32 mouse cellular contexts compared by ENCODE assay signal in genomic region chr19:34217761-34218160, GRCm38 (mm10). TPM values are rescaled to one million over a fixed set of nuclear protein-coding genes. Genes with fewer than 3 reads are reported as not detected.
DNase-seq lines count a peak whose midpoint lies in the region; ATAC-seq lines count a peak whose summit lies in the region.
"Had no signal": no experiment of that assay in that cellular context is flagged by ENCODE, and none has a peak within 500 bp of the region (broad histone marks: within the 10 kb centered on the region; RNA-seq: fewer than 3 reads in every experiment).

No protein-coding gene starts in this region.

- H3K4me2 ChIP-seq in midbrain, embryonic 11.5 days: no peak overlapping the region
- no peak overlapping the region for H3K4me2 ChIP-seq in midbrain, embryonic 13.5 days (replicated peaks)
- H3K4me2 ChIP-seq: forebrain, embryonic 13.5 days; heart, embryonic 12.5 days; heart, embryonic 15.5 days; hindbrain, embryonic 14.5 days had no signal

- peak; percentile 59 for DNase-seq in midbrain, embryonic 11.5 days (ENCODE audit: low spot score, missing footprints)
- DNase-seq in thymus, postnatal 0 days (ENCODE audit: low spot score): peak; percentile 72
- peak; percentile 51 for DNase-seq in thymus, postnatal 25 days
- no peak for DNase-seq in T-cell, adult 2 months (ENCODE audit: low spot score)
- DNase-seq in lung, postnatal 10 days: no peak
- no peak for DNase-seq in c-Kit-positive CD71-positive TER-119-positive erythroid progenitor cells, embryonic 14.5 days (ENCODE audit: low spot score)
- DNase-seq: adrenal gland, postnatal 10 days; adrenal gland, postnatal 36 days; cerebellum, adult 11-12 months; cerebellum, adult 8-10 months; cerebellum, postnatal 10 days; cerebellum, postnatal 36 days; gastrocnemius, postnatal 10 days; heart, adult 11 months; heart, postnatal 14 days; heart, postnatal 4 days had no signal

- ATAC-seq in midbrain, embryonic 11.5 days (ENCODE audit: low FRiP score): no peak
- ATAC-seq in midbrain, embryonic 13.5 days: no peak
- 0 out of 2 replicates have a peak, but pooled peaks have one; percentile 27 for ATAC-seq in common myeloid progenitor, adult 5-6 weeks (replicated peaks; ENCODE audit: low read depth, poor library complexity, severe bottlenecking)

- H3K9ac ChIP-seq in midbrain, embryonic 11.5 days (ENCODE audit: low read length): no peak overlapping the region
- H3K9ac ChIP-seq in midbrain, embryonic 13.5 days (replicated peaks): no peak overlapping the region
- H3K9ac ChIP-seq: forebrain, embryonic 13.5 days; heart, embryonic 12.5 days; heart, embryonic 15.5 days; hindbrain, embryonic 14.5 days had no signal

- H3K4me1 ChIP-seq in midbrain, embryonic 11.5 days (ENCODE audit: control insufficient read depth, insufficient read depth, low read length): no peaks in the 10 kb centered on the region
- H3K4me1 ChIP-seq in midbrain, embryonic 13.5 days (replicated peaks): no peaks in the 10 kb centered on the region; the same call in 1 of the 2 replicates
- H3K4me1 ChIP-seq: forebrain, embryonic 10.5 days; forebrain, embryonic 13.5 days; heart, embryonic 15.5 days had no signal

- H3K27me3 ChIP-seq in midbrain, embryonic 11.5 days (ENCODE audit: control insufficient read depth, insufficient read depth, low read length): no peaks in the 10 kb centered on the region
- H3K27me3 ChIP-seq in midbrain, embryonic 13.5 days: no peaks in the 10 kb centered on the region
- H3K27me3 ChIP-seq: forebrain, embryonic 13.5 days; heart, embryonic 12.5 days; heart, embryonic 15.5 days had no signal

- H3K36me3 ChIP-seq in midbrain, embryonic 11.5 days (ENCODE audit: control insufficient read depth, insufficient read depth, low read length): no peaks in the 10 kb centered on the region
- H3K36me3 ChIP-seq in midbrain, embryonic 13.5 days: no peaks in the 10 kb centered on the region
- H3K36me3 ChIP-seq: forebrain, embryonic 10.5 days; heart, embryonic 12.5 days; heart, embryonic 15.5 days had no signal

- WGBS in midbrain, embryonic 11.5 days: 80% methylated on average over 3 of the region's 3 CpGs
- 91% methylated on average over 3 of the region's 3 CpGs for whole genome bisulfite sequencing in midbrain, embryonic 13.5 days

- H3K27ac ChIP-seq in midbrain, embryonic 11.5 days (ENCODE audit: low read depth, low read length): no peak overlapping the region
- no peak overlapping the region for H3K27ac ChIP-seq in midbrain, embryonic 13.5 days
- H3K27ac ChIP-seq: forebrain, embryonic 10.5 days; forebrain, embryonic 13.5 days; heart, embryonic 15.5 days; hindbrain, embryonic 14.5 days; hindbrain, postnatal 0 days had no signal

- no peaks in the 10 kb centered on the region for H3K9me3 ChIP-seq in midbrain, embryonic 11.5 days (ENCODE audit: control insufficient read depth, low read length)
- no peaks in the 10 kb centered on the region for H3K9me3 ChIP-seq in midbrain, embryonic 13.5 days
- H3K9me3 ChIP-seq: forebrain, embryonic 10.5 days; forebrain, embryonic 13.5 days; heart, embryonic 12.5 days; heart, embryonic 15.5 days had no signal

- H3K4me3 ChIP-seq in midbrain, embryonic 11.5 days (ENCODE audit: low read depth, low read length): no peak overlapping the region
- H3K4me3 ChIP-seq in midbrain, embryonic 13.5 days (replicated peaks): no peak overlapping the region
- H3K4me3 ChIP-seq: forebrain, embryonic 10.5 days; forebrain, embryonic 13.5 days; heart, embryonic 12.5 days; heart, embryonic 15.5 days had no signal

RNA-seq across cellular contexts. Expression of gene Stambpl1, which starts 25.7 kb away (rescaled TPM):
- polyA plus RNA-seq in midbrain, embryonic 11.5 days (2014; fragmentation: Nextera tagmentation; extraction: Ambion mirVana): 1.6 and 1.9 TPM in 2 replicates
- 5.1 and 5.9 TPM in 2 replicates for polyA plus RNA-seq in midbrain, embryonic 13.5 days (2015; fragmentation: Nextera tagmentation; extraction: Ambion mirVana)
- total RNA-seq in common myeloid progenitor, adult 5-6 weeks (2017): 8.0 and 12.1 TPM in 2 replicates
- 48.2 and 54.7 TPM in 2 replicates for polyA plus RNA-seq in thymus, postnatal 0 days (2015; fragmentation: Nextera tagmentation; extraction: Ambion mirVana)
- total RNA-seq: MEL had no signal

RNA-seq across cellular contexts. Expression of gene Acta2, which starts 37.6 kb away (rescaled TPM):
- polyA plus RNA-seq in midbrain, embryonic 11.5 days (2014; fragmentation: Nextera tagmentation; extraction: Ambion mirVana): 31.5 and 34.9 TPM in 2 replicates
- polyA plus RNA-seq in midbrain, embryonic 13.5 days (2015; fragmentation: Nextera tagmentation; extraction: Ambion mirVana): 9.6 and 15.2 TPM in 2 replicates
- total RNA-seq in common myeloid progenitor, adult 5-6 weeks (2017): not detected in 2 replicates
- 19.2 and 36.5 TPM in 2 replicates for polyA plus RNA-seq in thymus, postnatal 0 days (2015; fragmentation: Nextera tagmentation; extraction: Ambion mirVana)
- total RNA-seq: MEL had no signal

RNA-seq across cellular contexts. Expression of gene Ankrd22, which starts 51.9 kb away (rescaled TPM):
- not detected in 2 replicates for polyA plus RNA-seq in midbrain, embryonic 11.5 days (2014; fragmentation: Nextera tagmentation; extraction: Ambion mirVana)
- polyA plus RNA-seq in midbrain, embryonic 13.5 days (2015; fragmentation: Nextera tagmentation; extraction: Ambion mirVana): not detected in 2 replicates
- total RNA-seq in common myeloid progenitor, adult 5-6 weeks (2017): 0.32 TPM in 1 of 2 replicates, not detected in the other
- polyA plus RNA-seq in thymus, postnatal 0 days (2015; fragmentation: Nextera tagmentation; extraction: Ambion mirVana): 4.0 and 4.7 TPM in 2 replicates
- total RNA-seq: adrenal gland, adult 18-20 months; adrenal gland, postnatal 36 days; gastrocnemius, adult 18-20 months; gastrocnemius, postnatal 10 days; gastrocnemius, postnatal 4 days; heart, postnatal 14 days; heart, postnatal 4 days; hindbrain, postnatal 0 days; MEL had no signal
- polyA plus RNA-seq: C2C12; CD4-positive, CD25-positive, alpha-beta regulatory T cell, adult 4 months; forebrain, embryonic 13.5 days; forebrain, embryonic 16.5 days; heart, embryonic 12.5 days; hindbrain, embryonic 11.5 days; hindbrain, embryonic 14.5 days; hindbrain, postnatal 0 days had no signal

Comparison
In these comparisons a context has a peak if more than half of its experiments do, and no peak if none do; other contexts are left out.
1. DNase-seq: peak in midbrain, embryonic 11.5 days (single experiment), thymus, postnatal 0 days (single experiment) and thymus, postnatal 25 days (single experiment); none in T-cell, adult 2 months (single experiment), lung, postnatal 10 days (single experiment) and c-Kit-positive CD71-positive TER-119-positive erythroid progenitor cells, embryonic 14.5 days (single experiment).